Mouse (Mus musculus) liver, adult 2 months (tissue): ENCODE data around the gene Slc12a5. TPM values are rescaled to one million over a fixed set of nuclear protein-coding genes. Genes with fewer than 3 reads are reported as not detected.
A peak's percentile ranks its signal among the peaks of the same experiment; 100 is the strongest.

Source experiments
- DNase-seq: peaks from one replicate; pipeline ENCODE4 v3.0.0-alpha.2; 2011; ENCODE audit warnings: low read depth, low spot score; ENCODE audit errors: extremely low read depth
- H3K27ac ChIP-seq: fragments of 200-500 bp; replicated peaks from 2 replicates; pipeline ENCODE4 v1.5.1; 2012; ENCODE audit warnings: low read depth, mild to moderate bottlenecking, control low read depth, inconsistent platforms, low read length; ENCODE audit not compliant: insufficient read depth
- H3K27me3 ChIP-seq: fragments of 200-500 bp; 2 replicates; pipeline ENCODE4 v1.6.1; 2012; ENCODE audit warnings: mild to moderate bottlenecking, moderate library complexity, low read length, inconsistent platforms; ENCODE audit not compliant: control insufficient read depth, insufficient read depth
- H3K36me3 ChIP-seq: fragments of 200-500 bp; 2 replicates; pipeline ENCODE4 v1.6.1; 2012; ENCODE audit warnings: low read length, inconsistent platforms; ENCODE audit not compliant: control insufficient read depth, insufficient read depth
- H3K4me1 ChIP-seq: fragments of 200-500 bp; 2 replicates; pipeline ENCODE4 v1.6.1; 2011; ENCODE audit warnings: low read length; ENCODE audit not compliant: control insufficient read depth, insufficient read depth
- H3K4me3 ChIP-seq: fragments of 200-500 bp; 2 replicates; pipeline ENCODE4 v1.5.1; 2011; ENCODE audit warnings: low read depth, mild to moderate bottlenecking, control low read depth, low read length, moderate library complexity; ENCODE audit not compliant: insufficient read depth
- H3K79me2 ChIP-seq: fragments of 200-500 bp; 2 replicates; pipeline ENCODE4 v1.6.1; 2012; ENCODE audit warnings: inconsistent platforms, mild to moderate bottlenecking, low read length, moderate library complexity; ENCODE audit not compliant: control insufficient read depth, insufficient read depth
- H3K9ac ChIP-seq: fragments of 200-500 bp; 2 replicates; pipeline ENCODE4 v1.6.1; 2012; ENCODE audit warnings: low read depth, mild to moderate bottlenecking, control low read depth, inconsistent platforms, low read length
- CTCF ChIP-seq: fragments of 200-500 bp; IDR thresholded peaks from 2 replicates; pipeline ENCODE4 v1.5.1; 2011; ENCODE audit warnings: low read depth, low read length, control low read depth
- POLR2A ChIP-seq: fragments of 200-500 bp; IDR thresholded peaks from 2 replicates; pipeline ENCODE4 v1.6.1; 2011; ENCODE audit warnings: low read length, control low read depth; ENCODE audit not compliant: insufficient read depth; ENCODE audit errors: extremely low read depth
- WGBS: fragments of 180-500 bp; shearing (Covaris S2); methylation state at CpG from one replicate; pipeline ENCODE4 v1.1.7; 2018; 5-methylcytosine and 5-hydroxymethylcytosine counted together
- polyA plus RNA-seq: library from polyadenylated mRNA; depleted of rRNA; stranded (reverse); fragments of >200 nt; gene quantifications from 2 replicates; pipeline ENCODE4 v1.2.3, GENCODE M21; 2012
- total RNA-seq: library from RNA; depleted of rRNA; stranded (reverse); fragments of >200 nt; gene quantifications from 2 replicates; pipeline ENCODE4 v1.2.3, GENCODE M21; 2014

Gene Slc12a5
- total and polyA plus RNA-seq, 2 experiments = 0.46 to 1.1 TPM

DNA sequence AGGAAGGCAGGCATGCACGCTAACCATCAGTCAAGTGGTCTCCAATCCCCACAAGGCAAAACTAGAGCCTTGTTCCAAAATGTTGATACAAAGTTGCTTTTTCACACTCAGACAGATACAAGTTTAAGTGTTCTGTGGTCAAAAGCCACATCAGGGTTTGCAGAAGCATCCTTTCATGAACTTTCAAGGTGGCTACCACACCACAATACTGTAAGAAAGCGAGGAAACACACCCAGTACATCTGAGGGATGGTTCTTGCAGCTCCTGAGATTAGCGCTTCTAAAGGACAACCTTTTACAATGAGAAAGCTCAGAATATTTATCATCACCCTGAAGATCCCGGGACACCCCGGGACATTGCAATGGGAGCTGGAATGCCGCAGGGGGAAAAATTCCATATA lies 72.7 kb downstream of the Slc12a5 start:
- no peaks in the 10 kb centered on the region for H3K27me3 ChIP-seq

DNA sequence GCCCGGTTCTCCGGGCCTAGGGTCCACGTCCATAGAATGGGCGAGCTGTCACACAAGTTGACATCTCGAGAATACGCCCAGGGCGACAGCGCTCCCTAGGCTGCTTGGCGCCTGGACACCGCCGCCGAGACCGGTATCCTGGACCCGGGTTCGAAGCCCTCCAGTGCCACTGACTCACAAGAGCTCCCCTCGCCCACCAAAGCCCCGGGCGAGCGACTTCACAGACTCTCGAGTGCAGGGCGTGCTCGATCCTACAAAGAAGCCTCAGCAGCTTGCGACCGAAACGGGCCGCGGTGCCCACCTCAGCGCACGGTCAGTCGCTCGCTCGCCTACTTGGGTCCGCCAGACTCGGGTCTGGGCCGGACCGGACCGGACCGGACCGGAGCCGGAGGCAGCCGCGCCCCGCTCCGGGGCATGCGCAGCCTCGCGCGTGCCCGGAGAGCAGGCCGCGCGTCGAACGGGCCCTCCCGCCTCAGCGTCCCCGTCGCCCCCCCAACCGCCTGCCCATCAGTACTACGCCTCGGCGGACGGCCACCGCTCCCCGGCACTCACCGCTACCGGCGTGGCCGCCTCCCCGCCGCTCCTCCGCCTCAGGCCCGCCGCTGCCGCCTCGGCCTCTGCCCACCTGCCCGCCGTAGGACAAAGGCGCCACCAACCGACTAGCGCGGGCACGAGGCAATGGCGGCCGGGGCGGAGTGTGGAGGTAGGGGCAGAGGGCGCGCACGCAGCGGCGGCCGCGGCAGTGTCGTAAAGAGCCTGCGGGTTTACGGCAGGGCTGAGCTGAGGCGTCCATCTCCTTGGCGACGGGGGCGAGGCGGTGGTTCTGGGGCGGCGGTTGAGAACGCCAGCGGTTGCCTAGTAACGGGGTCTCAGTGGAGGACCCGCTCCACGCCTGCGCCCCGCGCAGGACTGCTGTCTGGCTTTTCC lies 73.8 kb downstream of the Slc12a5 start, which contains the start of gene Ncoa5:
Ncoa5 (minus strand) TSS at position 737 of the 927 bp plus-strand sequence.
- Histone ChIP-seq H3K36me3 (no peaks in the 10 kb centered on the region), H3K9ac (peak within 1 kb of the TSS; percentile 96), H3K27me3 (no peaks in the 10 kb centered on the region), H3K4me1 (peaks cover 8% of the 10 kb centered on the region; the same call in 1 of the 2 replicates), H3K4me3 (peak within 1 kb of the TSS; percentile 85), H3K79me2 (peaks cover 14% of the 10 kb centered on the region), H3K27ac (peak within 1 kb of the TSS; percentile 71)
- TF ChIP-seq POLR2A = 0 out of 2 replicates have a peak, but pooled peaks have one; percentile 32
- TF ChIP-seq CTCF = peak; percentile 39; the same call in 1 of the 2 replicates
- under 1% methylated on average over 104 of the region's 111 CpGs for WGBS
- peak; percentile 74 for DNase-seq

More for the DNA sequence above, 72.7 kb downstream of the Slc12a5 start:
- TF ChIP-seq CTCF (no peak), POLR2A (no peak)
- Histone ChIP-seq H3K4me1 (peaks cover 8% of the 10 kb centered on the region; the same call in 1 of the 2 replicates), H3K4me3 (no peak overlapping the region), H3K79me2 (peaks cover 22% of the 10 kb centered on the region), H3K9ac (no peak overlapping the region), H3K27ac (no peak overlapping the region), H3K36me3 (no peaks in the 10 kb centered on the region; the same call in 1 of the 2 replicates)
- 64% methylated on average over 6 of the region's 6 CpGs for WGBS
- DNase-seq = no peak

DNA sequence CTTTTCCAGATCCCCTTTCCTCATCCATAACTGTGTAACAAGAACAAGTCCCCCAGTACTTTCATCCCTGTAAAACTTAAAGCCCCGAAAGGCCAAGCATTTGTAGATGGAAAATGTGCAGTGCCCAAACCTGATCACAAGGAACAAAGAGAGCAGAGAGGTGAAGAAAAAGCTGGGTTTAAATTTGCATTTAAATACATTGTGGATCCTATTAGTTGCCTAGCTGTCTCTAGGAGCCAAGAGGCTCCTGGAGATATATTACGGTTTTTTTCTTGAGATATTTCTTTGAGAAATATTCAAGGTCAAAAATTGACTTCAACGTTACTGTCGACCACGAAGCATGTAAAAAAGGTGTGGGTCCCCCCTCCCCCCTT lies 74.4 kb downstream of the Slc12a5 start:
- Histone ChIP-seq H3K27me3 (no peaks in the 10 kb centered on the region), H3K4me3 (peak overlapping the region; percentile 15; the same call in 1 of the 2 replicates), H3K27ac (no peak overlapping the region), H3K36me3 (no peaks in the 10 kb centered on the region), H3K9ac (no peak overlapping the region), H3K79me2 (peaks cover 14% of the 10 kb centered on the region), H3K4me1 (peaks cover 8% of the 10 kb centered on the region; the same call in 1 of the 2 replicates)
- WGBS = 56% methylated on average over 5 of the region's 5 CpGs
- no peak for DNase-seq
- TF ChIP-seq POLR2A = no peak
- no peak for TF ChIP-seq CTCF

DNA sequence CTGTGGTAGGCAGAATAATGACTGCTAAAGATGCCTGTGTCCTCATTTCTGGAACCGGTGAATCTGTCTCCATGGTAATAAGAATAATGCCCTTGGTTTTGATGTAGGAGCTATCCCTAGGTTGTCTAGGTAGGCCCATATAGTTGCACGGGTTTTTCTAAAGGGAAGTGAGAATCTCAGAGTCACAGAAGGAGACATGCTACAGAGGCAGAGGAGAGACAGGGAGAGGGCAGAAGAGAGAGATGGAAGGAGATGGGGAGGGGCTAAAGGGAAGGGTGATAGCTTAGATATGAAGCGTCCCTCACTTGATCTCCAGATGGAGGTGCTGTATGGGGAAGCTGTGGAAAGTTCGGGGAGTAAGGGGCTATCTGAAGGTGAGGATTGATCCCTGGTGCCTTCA lies 76.8 kb downstream of the Slc12a5 start:
- WGBS = 75% methylated on average over 4 of the region's 4 CpGs
- Histone ChIP-seq H3K4me3 (no peak overlapping the region), H3K79me2 (peaks cover 10% of the 10 kb centered on the region), H3K36me3 (no peaks in the 10 kb centered on the region), H3K4me1 (peaks cover 8% of the 10 kb centered on the region; the same call in 1 of the 2 replicates), H3K27ac (no peak overlapping the region), H3K9ac (no peak overlapping the region), H3K27me3 (no peaks in the 10 kb centered on the region)
- no peak for DNase-seq
- TF ChIP-seq POLR2A (no peak), CTCF (no peak)

DNA sequence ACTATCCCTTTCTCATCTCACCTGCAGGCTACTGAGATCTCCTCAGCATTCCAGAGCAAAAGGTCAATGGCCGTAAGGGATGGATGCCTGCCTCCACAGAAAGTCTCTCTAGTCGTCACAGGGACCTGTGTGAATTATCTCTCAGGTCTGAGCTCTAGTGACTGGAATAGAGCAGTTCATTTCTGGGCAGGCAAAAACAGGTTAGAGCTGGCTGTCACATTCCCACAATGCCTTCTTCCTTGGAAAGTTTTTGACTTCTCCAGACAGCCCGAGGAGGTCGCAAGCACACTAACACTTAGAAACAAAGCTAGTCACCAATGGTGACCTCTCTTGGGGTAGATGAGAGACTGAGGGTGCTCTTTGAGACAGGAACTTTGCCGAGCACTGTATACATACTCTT lies 81.5 kb downstream of the Slc12a5 start:
- Histone ChIP-seq H3K27ac (no peak overlapping the region), H3K79me2 (no peaks in the 10 kb centered on the region), H3K9ac (no peak overlapping the region), H3K36me3 (no peaks in the 10 kb centered on the region), H3K27me3 (no peaks in the 10 kb centered on the region; the same call in 1 of the 2 replicates), H3K4me3 (no peak overlapping the region), H3K4me1 (no peaks in the 10 kb centered on the region)
- TF ChIP-seq CTCF (no peak), POLR2A (no peak)
- WGBS = 89% methylated on average over 5 of the region's 5 CpGs
- no peak for DNase-seq
